Mouse (Mus musculus) stomach, postnatal 0 days (tissue): ENCODE results near the gene Mecom.

Experiments used
- CTCF ChIP-seq: IDR thresholded peaks from 2 replicates; pipeline ENCODE4 v1.5.1; 2016; ENCODE audit warnings: antibody characterized with exemption, low read depth, mild to moderate bottlenecking, moderate library complexity
- EP300 ChIP-seq: optimal IDR thresholded peaks from 2 replicates; pipeline ENCODE3; 2016; ENCODE audit warnings: antibody characterized with exemption

DNA sequence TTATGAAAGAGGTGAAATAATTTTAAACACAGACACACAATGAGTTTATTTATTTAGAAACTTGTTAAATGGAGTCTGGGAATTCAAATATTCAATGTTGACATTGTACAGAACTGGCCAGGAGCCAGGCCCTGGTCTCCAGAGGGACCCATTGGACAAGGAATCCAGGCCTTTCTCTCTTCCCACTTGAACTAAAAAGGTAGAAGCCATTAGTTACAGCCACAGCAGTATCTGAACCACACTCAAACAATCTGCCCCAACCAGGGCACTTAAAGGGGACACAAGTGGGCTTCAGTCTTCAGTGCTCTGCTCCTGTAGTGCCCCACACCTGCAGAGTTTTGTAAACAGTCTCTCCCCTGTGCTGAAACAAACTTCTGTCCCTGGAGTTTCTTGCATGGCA, 44.0 kb downstream of the Mecom start:
- TF ChIP-seq CTCF, result no peak
- no peak for TF ChIP-seq EP300
